Mouse (Mus musculus) embryo, embryonic 9.5 days (tissue): ENCODE measurements around the gene Exoc1.

Experiments
- DNase-seq: peaks from one replicate; pipeline ENCODE4 v3.0.0-alpha.2; 2017; ENCODE audit errors: extremely low spot score

The Exoc1 gene

GRCm38 (mm10) chr5:76609702-76610370 is 80.7 kb downstream of the Exoc1 start:
- DNase-seq = no peak

- DNase-seq = no peak
These were observed 83.9 kb downstream of the Exoc1 start for GRCm38 (mm10) chr5:76612867-76613499.

GRCm38 (mm10) chr5:76615276-76615675 is 86.2 kb downstream of the Exoc1 start:
- no peak for DNase-seq

- DNase-seq = no peak
These were observed 87.2 kb downstream of the Exoc1 start for GRCm38 (mm10) chr5:76616196-76616747.

GRCm38 (mm10) chr5:76618750-76619149 is 89.6 kb downstream of the Exoc1 start:
- DNase-seq = no peak
